Mouse (Mus musculus) ZHBTc4 (cell line): ENCODE results near the gene Myh1.

Source experiments
- DNase-seq: peaks from one replicate; pipeline ENCODE4 v3.0.0-alpha.2; 2011; ENCODE audit warnings: low read depth, low spot score

Gene Myh1

GRCm38 (mm10) chr11:67199752-67200151 lies at the start of gene Myh1:
TSS of gene Myh1 (plus strand) at chr11:67200052.
- no peak for DNase-seq

- no peak for DNase-seq
These were observed 49.6 kb upstream of the Myh1 start for GRCm38 (mm10) chr11:67150237-67150636.

GRCm38 (mm10) chr11:67151159-67151558 lies 48.7 kb upstream of the Myh1 start:
- no peak for DNase-seq

- DNase-seq, result peak; percentile 48
These were observed 47.9 kb upstream of the Myh1 start for GRCm38 (mm10) chr11:67151651-67152630.

- peak; percentile 7 for DNase-seq
These were observed 46.7 kb upstream of the Myh1 start for GRCm38 (mm10) chr11:67153123-67153522.

GRCm38 (mm10) chr11:67153843-67154242 lies 46.0 kb upstream of the Myh1 start:
- no peak for DNase-seq

GRCm38 (mm10) chr11:67155650-67156049 lies 44.2 kb upstream of the Myh1 start:
- no peak for DNase-seq

- no peak for DNase-seq
These were observed 39.7 kb upstream of the Myh1 start for GRCm38 (mm10) chr11:67160131-67160530.

GRCm38 (mm10) chr11:67163701-67164100 lies 36.2 kb upstream of the Myh1 start:
- peak; percentile 33 for DNase-seq

- DNase-seq, result no peak
These were observed 35.0 kb upstream of the Myh1 start for GRCm38 (mm10) chr11:67164851-67165250.

- no peak for DNase-seq
These were observed 30.6 kb upstream of the Myh1 start for GRCm38 (mm10) chr11:67169301-67169700.

- no peak for DNase-seq
These were observed 29.1 kb upstream of the Myh1 start, which contains the start of gene Myh2 for GRCm38 (mm10) chr11:67170727-67171126. TSS of gene Myh2 (plus strand) at chr11:67171027.

- DNase-seq, result no peak
These were observed 27.4 kb upstream of the Myh1 start for GRCm38 (mm10) chr11:67172439-67172838.

- peak; percentile 32 for DNase-seq
These were observed 23.5 kb upstream of the Myh1 start for GRCm38 (mm10) chr11:67176376-67176775.

GRCm38 (mm10) chr11:67190316-67190715 lies 9.5 kb upstream of the Myh1 start:
- no peak for DNase-seq

- no peak for DNase-seq
These were observed 9.0 kb upstream of the Myh1 start for GRCm38 (mm10) chr11:67190814-67191213.

- peak; percentile 53 for DNase-seq
These were observed 8.4 kb upstream of the Myh1 start for GRCm38 (mm10) chr11:67191496-67191895.

- DNase-seq, result no peak
These were observed 531 bp upstream of the Myh1 start for GRCm38 (mm10) chr11:67199321-67199720.

- no peak for DNase-seq
These were observed 4.9 kb downstream of the Myh1 start for GRCm38 (mm10) chr11:67204766-67205165.

- no peak for DNase-seq
These were observed 22.0 kb downstream of the Myh1 start for GRCm38 (mm10) chr11:67221803-67222202.

GRCm38 (mm10) chr11:67224466-67224865 lies 24.6 kb downstream of the Myh1 start:
- DNase-seq, result no peak

- DNase-seq, result no peak
These were observed 28.9 kb downstream of the Myh1 start for GRCm38 (mm10) chr11:67228731-67229130.

- DNase-seq, result no peak
These were observed 29.3 kb downstream of the Myh1 start for GRCm38 (mm10) chr11:67229166-67229565.
